Mouse (Mus musculus): ENCODE data around the gene Tsc22d3.

The Tsc22d3 gene

GRCm38 (mm10) chrX:140600410-140601109 lies at the start of gene Tsc22d3:
Tsc22d3 (minus strand) TSS chrX:140600659.
- peak; percentile 60 for DNase-seq (ENCODE audit: low spot score)

- no peak for DNase-seq (ENCODE audit: low spot score)
Measured at GRCm38 (mm10) chrX:140639592-140639991, 39.1 kb upstream of the Tsc22d3 start.

DNA sequence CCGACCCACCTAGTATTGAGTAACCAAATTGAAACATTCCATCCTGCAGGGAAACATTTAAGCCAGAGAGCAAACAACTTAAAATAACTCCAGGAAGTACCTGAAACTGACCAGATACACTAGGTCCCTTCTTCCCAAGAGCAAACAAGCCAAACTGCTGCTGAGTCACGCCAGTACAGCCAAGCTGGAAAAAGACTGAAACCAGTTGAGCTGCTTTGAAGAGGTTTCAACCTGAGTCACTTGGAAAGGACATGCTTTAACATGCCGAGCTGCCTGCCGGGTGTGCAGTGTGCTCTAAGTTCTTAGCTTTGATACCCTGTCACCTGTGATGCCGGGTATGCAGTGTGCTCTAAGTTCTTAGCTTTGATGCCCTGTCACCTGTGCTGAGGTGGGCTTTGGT lies 37.6 kb upstream of the Tsc22d3 start:
- DNase-seq (ENCODE audit: low spot score) = no peak

- no peak for DNase-seq (ENCODE audit: low spot score)
Measured at GRCm38 (mm10) chrX:140624875-140625594, 24.6 kb upstream of the Tsc22d3 start.

DNA sequence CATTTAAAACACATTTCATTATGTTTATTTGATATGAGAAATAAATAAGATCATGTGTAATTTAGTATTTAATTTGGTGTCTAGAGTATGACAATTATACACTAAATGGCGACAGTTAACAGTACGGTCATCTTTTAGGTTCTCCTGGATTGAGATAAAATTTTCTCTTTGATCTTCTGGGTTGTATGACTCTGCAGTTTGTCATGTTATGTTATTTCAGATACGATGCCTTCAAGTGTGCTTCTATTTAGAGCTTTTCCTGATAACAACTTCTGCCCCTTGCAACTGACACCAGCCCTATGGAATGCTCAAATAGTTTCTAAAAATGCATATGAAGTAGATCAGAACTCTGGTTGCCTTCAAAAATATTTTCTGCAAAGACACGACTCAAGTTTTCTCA lies 9.5 kb upstream of the Tsc22d3 start:
- no peak for DNase-seq (ENCODE audit: low spot score)

DNA sequence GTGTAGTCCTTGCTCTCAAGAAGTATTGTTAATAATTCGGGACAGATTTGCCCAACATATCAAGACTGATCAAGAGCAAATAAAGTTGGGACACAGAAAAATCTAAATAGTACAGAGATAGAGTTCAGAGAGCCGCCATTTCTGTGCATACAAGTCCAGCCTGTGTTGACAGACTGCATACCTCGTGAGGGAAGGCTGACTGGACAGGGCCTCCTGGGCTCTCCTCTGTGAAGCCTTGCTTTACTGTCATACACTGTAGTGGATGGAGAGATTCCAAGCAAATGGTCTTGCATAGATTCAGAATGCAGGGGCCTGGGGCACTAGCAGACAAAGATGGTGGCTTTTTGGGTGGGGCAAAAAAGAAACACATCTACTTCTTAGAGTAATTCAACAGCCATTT lies 1.4 kb upstream of the Tsc22d3 start:
- DNase-seq (ENCODE audit: low spot score) = no peak

DNA sequence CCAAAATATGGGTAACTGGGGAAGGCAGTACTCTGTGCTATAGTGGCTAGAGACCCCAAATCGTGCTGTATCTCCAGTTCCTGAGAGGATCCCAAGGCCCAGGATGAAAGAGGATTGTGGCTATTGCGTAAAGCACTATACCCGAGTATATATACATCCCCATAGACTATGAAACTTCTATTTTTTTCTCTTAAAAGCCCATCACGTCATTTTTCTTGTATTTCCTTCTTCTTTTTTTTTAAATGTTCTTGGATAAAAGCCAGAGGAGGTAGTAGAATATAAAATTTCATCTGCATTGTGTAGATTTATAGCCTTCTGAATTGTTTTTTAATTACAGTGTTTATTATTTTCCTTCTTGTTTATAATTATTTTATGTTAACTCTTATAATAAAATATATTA lies 852 bp upstream of the Tsc22d3 start:
- DNase-seq (ENCODE audit: low spot score) = no peak

GRCm38 (mm10) chrX:140599561-140600409 lies 674 bp downstream of the Tsc22d3 start:
- DNase-seq (ENCODE audit: low spot score) = peak; percentile 0

- peak; percentile 35 for DNase-seq (ENCODE audit: low spot score)
Measured at GRCm38 (mm10) chrX:140598850-140599560, 1.5 kb downstream of the Tsc22d3 start.

DNA sequence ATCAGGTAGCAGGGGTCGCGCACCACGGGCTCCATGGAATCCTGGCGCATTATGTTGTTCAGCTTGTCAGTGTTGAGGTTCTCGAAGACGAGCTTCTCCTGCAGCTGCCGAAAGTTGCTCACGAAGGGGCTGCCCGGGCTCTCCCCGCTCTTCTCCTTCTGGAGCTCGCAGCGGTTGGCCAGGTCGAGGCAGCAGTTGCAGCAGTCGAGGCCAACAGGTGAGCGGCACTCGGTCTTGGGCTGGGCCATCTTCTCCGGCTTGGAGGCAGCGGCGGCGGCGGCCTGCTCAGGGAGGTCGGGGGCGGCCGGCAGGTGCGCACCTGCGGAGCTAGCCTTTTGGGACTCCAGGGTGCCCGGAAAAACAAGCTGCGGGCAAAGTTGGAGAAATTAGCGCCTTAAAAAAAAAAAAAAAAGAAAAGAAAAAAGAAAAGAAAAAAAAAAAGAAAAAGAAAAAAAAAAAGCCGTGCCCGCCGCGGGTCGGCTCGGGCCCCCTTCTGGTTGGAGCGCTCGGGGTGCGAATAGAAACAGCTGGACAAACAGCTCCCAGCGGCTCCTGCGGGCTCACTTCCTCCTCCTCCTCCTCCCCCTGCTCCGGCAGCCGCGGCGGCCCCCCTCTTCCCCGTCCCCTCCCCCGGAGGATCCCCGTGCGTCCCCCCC lies 2.1 kb downstream of the Tsc22d3 start:
- no peak for DNase-seq (ENCODE audit: low spot score)

GRCm38 (mm10) chrX:140591176-140591575 lies 9.3 kb downstream of the Tsc22d3 start:
- no peak for DNase-seq (ENCODE audit: low spot score)

GRCm38 (mm10) chrX:140590142-140590541 lies 10.3 kb downstream of the Tsc22d3 start:
- no peak for DNase-seq (ENCODE audit: low spot score)

GRCm38 (mm10) chrX:140589194-140589751 lies 11.2 kb downstream of the Tsc22d3 start:
- no peak for DNase-seq (ENCODE audit: low spot score)

- no peak for DNase-seq (ENCODE audit: low spot score)
Measured at GRCm38 (mm10) chrX:140588534-140588933, 11.9 kb downstream of the Tsc22d3 start.

- DNase-seq (ENCODE audit: low spot score) = no peak
Measured at GRCm38 (mm10) chrX:140580416-140580815, 20.0 kb downstream of the Tsc22d3 start.

DNA sequence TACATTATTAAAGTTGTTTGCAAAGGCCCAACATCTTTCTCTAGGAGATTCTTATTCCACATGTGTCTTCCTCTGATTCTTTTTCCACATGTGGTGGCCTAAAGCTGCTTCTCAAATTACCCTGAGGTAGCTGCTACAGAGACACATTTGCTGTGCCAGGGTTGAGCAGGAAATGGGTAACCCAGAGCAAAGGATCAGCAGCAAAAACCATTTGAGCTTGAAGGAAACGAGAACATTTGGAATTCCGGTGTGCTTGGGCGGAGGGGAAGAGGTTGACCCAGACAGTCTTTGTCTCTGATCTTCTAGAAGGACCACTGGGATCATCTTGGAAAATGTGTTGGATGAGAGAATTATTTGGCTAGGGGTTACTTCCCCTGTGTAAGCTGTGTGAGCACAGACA lies 24.8 kb downstream of the Tsc22d3 start:
- DNase-seq (ENCODE audit: low spot score) = no peak

DNA sequence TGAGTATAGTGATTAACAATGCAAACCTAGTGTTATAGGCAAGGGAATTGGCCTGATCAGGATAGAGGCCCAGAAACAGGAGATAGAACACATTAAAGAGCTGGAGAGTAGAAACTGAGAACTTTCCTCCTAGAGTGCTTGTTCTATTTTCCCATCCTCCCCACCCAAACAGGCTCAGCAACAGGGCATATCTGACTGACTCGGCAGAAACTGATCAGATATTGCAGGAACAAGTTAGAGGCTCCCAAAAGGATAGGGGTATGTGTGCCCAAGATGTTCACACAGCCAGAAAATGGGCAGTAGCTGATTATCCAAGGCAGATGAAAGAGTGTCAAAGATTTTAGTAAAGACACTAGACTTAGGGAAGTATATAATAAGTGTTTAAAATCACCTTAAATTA lies 25.3 kb downstream of the Tsc22d3 start:
- no peak for DNase-seq (ENCODE audit: low spot score)

DNA sequence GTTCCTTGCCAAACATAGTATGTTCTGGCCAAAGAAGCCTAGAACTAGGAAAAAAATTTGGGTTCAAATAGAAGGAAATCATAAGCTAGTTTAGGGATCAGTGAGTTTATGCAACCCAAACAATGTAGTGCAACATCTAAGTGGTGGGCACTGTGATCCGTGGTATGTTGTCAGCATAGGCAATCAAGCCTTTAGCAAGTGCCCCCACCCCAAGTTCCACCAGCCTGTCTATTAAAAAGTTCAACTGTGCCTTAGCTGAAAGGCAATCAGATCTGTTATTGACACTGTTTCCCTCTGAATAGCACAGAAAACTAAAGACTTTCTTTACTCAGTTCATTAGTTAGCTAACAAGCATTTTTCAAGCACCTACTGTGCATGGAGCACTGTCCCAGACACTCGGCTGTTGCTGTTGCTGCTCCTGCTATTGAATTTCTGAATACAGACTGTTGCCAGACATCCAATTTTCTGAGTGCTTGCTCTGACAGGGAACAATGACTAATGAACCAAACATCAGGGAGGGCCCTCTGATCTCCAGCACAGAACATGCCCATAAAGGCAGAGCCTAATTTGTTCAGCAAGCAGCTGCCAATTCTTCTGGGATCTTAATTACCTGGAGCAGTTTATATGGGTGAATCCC lies 27.6 kb downstream of the Tsc22d3 start:
- DNase-seq (ENCODE audit: low spot score) = no peak

GRCm38 (mm10) chrX:140569595-140569994 lies 30.9 kb downstream of the Tsc22d3 start:
- DNase-seq (ENCODE audit: low spot score) = no peak

DNA sequence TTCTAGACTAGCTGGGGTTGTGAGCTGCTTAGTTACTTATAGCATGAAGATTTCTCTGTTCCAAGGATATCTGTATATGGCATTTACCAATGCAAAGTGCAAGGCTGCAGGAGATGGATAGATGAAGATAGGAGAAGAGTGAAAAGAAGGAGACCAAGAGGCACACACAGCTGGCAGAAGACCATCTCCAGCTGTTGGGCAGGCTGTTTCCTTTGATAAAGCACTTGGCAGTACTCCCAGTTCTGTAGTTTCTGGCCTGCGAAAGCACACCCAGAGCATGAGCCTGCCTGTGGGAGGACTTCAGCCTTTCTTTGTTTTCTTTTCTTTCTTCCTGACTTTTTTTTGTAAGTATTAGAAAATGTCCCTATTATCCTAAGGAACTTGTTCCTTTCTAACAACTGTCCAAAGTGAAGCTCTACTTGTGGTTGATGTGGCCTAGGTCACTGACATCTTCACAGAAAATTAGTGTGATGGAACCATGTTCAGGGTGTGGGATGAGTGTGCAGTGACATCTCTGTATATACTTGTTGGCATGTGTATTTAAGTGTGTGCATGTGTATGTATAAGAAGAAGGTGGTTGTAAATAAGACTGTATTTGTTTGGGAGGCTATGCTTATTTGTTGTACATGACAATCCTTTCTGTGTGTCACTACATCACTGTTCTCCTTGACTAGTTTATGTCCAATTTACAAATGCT lies 32.6 kb downstream of the Tsc22d3 start:
- no peak for DNase-seq (ENCODE audit: low spot score)

All from T-cell, adult 2 months (primary cell).